Mouse (Mus musculus) CH12.LX (cell line): ENCODE results near the gene Lcn12. TPM values are rescaled to one million over a fixed set of nuclear protein-coding genes. Genes with fewer than 3 reads are reported as not detected.

Experiments
- DNase-seq: peaks from one replicate; pipeline ENCODE4 v3.0.0-alpha.2; 2013; ENCODE audit errors: extremely low read depth
- H3K27ac ChIP-seq: 2 replicates; pipeline ENCODE4 v1.5.1; 2012; ENCODE audit warnings: low read depth, mild to moderate bottlenecking, control low read depth, moderate library complexity; ENCODE audit not compliant: insufficient read depth
- H3K27me3 ChIP-seq: replicated peaks from 2 replicates; pipeline ENCODE3; 2012; ENCODE audit warnings: inconsistent platforms
- H3K36me3 ChIP-seq, 2 experiments: replicated peaks in 1 of 2; 2 replicates each; pipeline versions ENCODE3 to v1.6.1; 2012; ENCODE audit warnings: inconsistent platforms in 1 of 2, low read length in 1 of 2, mild to moderate bottlenecking in 1 of 2, mixed read lengths in 1 of 2, moderate library complexity in 1 of 2; ENCODE audit not compliant: control insufficient read depth in 1 of 2, insufficient read depth in 1 of 2
- H3K4me1 ChIP-seq, 2 experiments: 2 replicates each; pipeline ENCODE4 v1.6.1; 2012; ENCODE audit warnings: inconsistent platforms in 1 of 2, moderate library complexity in 1 of 2; ENCODE audit not compliant: insufficient read depth in 2 of 2, control insufficient read depth in 1 of 2
- H3K4me2 ChIP-seq: 2 replicates; pipeline ENCODE4 v1.6.1; 2012; ENCODE audit warnings: low read depth, mild to moderate bottlenecking, control low read depth; ENCODE audit not compliant: poor library complexity, insufficient read depth, severe bottlenecking
- H3K4me3 ChIP-seq, 3 experiments: fragments of 150-350 bp in 1 of 3; sonication (generic) in 1 of 3; replicated peaks in 1 of 3; 2 replicates each; pipeline versions ENCODE3 to v1.5.1; 2011 to 2012; ENCODE audit warnings: low read depth in 2 of 3, low read length in 2 of 3, mild to moderate bottlenecking in 2 of 3, moderate library complexity in 2 of 3, control low read depth in 1 of 3, improper control_type of control experiment in 1 of 3, inconsistent platforms in 1 of 3, mixed read lengths in 1 of 3; ENCODE audit not compliant: poor library complexity in 1 of 3
- H3K79me2 ChIP-seq: replicated peaks from 2 replicates; pipeline ENCODE4 v1.6.1; 2012; ENCODE audit warnings: mild to moderate bottlenecking, moderate library complexity; ENCODE audit not compliant: control insufficient read depth, poor library complexity, insufficient read depth, severe bottlenecking; ENCODE audit errors: extremely low read depth
- H3K9ac ChIP-seq: 2 replicates; pipeline ENCODE4 v1.6.1; 2012; ENCODE audit warnings: low read depth, mild to moderate bottlenecking, control low read depth, moderate library complexity; ENCODE audit not compliant: insufficient read depth
- H3K9me3 ChIP-seq: replicated peaks from 2 replicates; pipeline ENCODE3; 2012; ENCODE audit warnings: low read length, inconsistent platforms, mixed read lengths
- BHLHE40 ChIP-seq: IDR thresholded peaks from 2 replicates; pipeline ENCODE4 v1.6.1; 2011; ENCODE audit warnings: mild to moderate bottlenecking, low read depth, low read length, improper control_type of control experiment
- CHD1 ChIP-seq: IDR thresholded peaks from 2 replicates; pipeline ENCODE4 v1.6.1; 2012; ENCODE audit warnings: low read depth, low read length, improper control_type of control experiment, inconsistent platforms
- CHD2 ChIP-seq: IDR thresholded peaks from 2 replicates; pipeline ENCODE4 v1.6.1; 2011; ENCODE audit warnings: low read length, improper control_type of control experiment
- CTCF ChIP-seq, 2 experiments: IDR thresholded peaks in 1 of 2; conservative IDR thresholded peaks in 1 of 2; 2 replicates each; pipeline ENCODE4 v1.5.1; 2011 to 2012; ENCODE audit warnings: low read depth in 2 of 2, low read length in 2 of 2, improper control_type of control experiment in 1 of 2, inconsistent platforms in 1 of 2, mild to moderate bottlenecking in 1 of 2, moderate library complexity in 1 of 2
- E2F4 ChIP-seq: IDR thresholded peaks from 2 replicates; pipeline ENCODE4 v1.6.1; 2011; ENCODE audit warnings: low read depth, low read length, improper control_type of control experiment; ENCODE audit not compliant: insufficient replicate concordance
- ELF1 ChIP-seq: IDR thresholded peaks from 2 replicates; pipeline ENCODE4 v1.6.1; 2014; ENCODE audit warnings: low read depth, mild to moderate bottlenecking, inconsistent platforms, low read length, improper control_type of control experiment
- EP300 ChIP-seq: IDR thresholded peaks from 2 replicates; pipeline ENCODE4 v1.6.1; 2011; ENCODE audit warnings: low read length, improper control_type of control experiment
- ETS1 ChIP-seq: conservative IDR thresholded peaks from 2 replicates; pipeline ENCODE4 v1.6.1; 2012; ENCODE audit warnings: low read depth, mild to moderate bottlenecking, inconsistent platforms, low read length, improper control_type of control experiment, moderate library complexity
- GABPA ChIP-seq: IDR thresholded peaks from 2 replicates; pipeline ENCODE4 v1.6.1; 2012; ENCODE audit warnings: low read depth, low read length, improper control_type of control experiment, inconsistent platforms; ENCODE audit not compliant: insufficient replicate concordance
- HCFC1 ChIP-seq: IDR thresholded peaks from 2 replicates; pipeline ENCODE4 v1.6.1; 2012; ENCODE audit warnings: low read depth, mild to moderate bottlenecking, inconsistent platforms, low read length, improper control_type of control experiment
- JUN ChIP-seq: IDR thresholded peaks from 2 replicates; pipeline ENCODE4 v1.6.1; 2011; ENCODE audit warnings: low read depth, mild to moderate bottlenecking, low read length, improper control_type of control experiment, moderate library complexity; ENCODE audit not compliant: insufficient read depth
- JUND ChIP-seq: conservative IDR thresholded peaks from 2 replicates; pipeline ENCODE4 v1.6.1; 2011; ENCODE audit warnings: low read depth, low read length, improper control_type of control experiment
- KAT2A ChIP-seq: IDR thresholded peaks from 2 replicates; pipeline ENCODE4 v1.6.1; 2012; ENCODE audit warnings: low read length, improper control_type of control experiment, inconsistent platforms; ENCODE audit not compliant: insufficient replicate concordance
- MAFK ChIP-seq: IDR thresholded peaks from 2 replicates; pipeline ENCODE4 v1.6.1; 2011; ENCODE audit warnings: low read length, improper control_type of control experiment; ENCODE audit not compliant: insufficient replicate concordance
- MAZ ChIP-seq: IDR thresholded peaks from 2 replicates; pipeline ENCODE4 v1.6.1; 2012; ENCODE audit warnings: low read depth, mild to moderate bottlenecking, inconsistent platforms, low read length, improper control_type of control experiment, moderate library complexity
- MEF2A ChIP-seq: IDR thresholded peaks from 2 replicates; pipeline ENCODE4 v1.6.1; 2014; ENCODE audit warnings: low read depth, mild to moderate bottlenecking, inconsistent platforms, low read length, improper control_type of control experiment, borderline replicate concordance
- MXI1 ChIP-seq: IDR thresholded peaks from 2 replicates; pipeline ENCODE4 v1.6.1; 2011; ENCODE audit warnings: mild to moderate bottlenecking, low read depth, low read length, improper control_type of control experiment
- MYC ChIP-seq: IDR thresholded peaks from 2 replicates; pipeline ENCODE4 v1.6.1; 2011; ENCODE audit warnings: low read depth, mild to moderate bottlenecking, improper control_type of control experiment, low read length
- NELFE ChIP-seq: IDR thresholded peaks from 2 replicates; pipeline ENCODE4 v1.6.1; 2011; ENCODE audit warnings: low read depth, low read length, improper control_type of control experiment
- NRF1 ChIP-seq: IDR thresholded peaks from 2 replicates; pipeline ENCODE4 v1.6.1; 2014; ENCODE audit warnings: low read depth, mild to moderate bottlenecking, inconsistent platforms, low read length, improper control_type of control experiment, moderate library complexity
- PAX5 ChIP-seq: IDR thresholded peaks from 2 replicates; pipeline ENCODE4 v1.6.1; 2012; ENCODE audit warnings: low read length, inconsistent platforms, mixed read lengths
- RAD21 ChIP-seq: IDR thresholded peaks from 2 replicates; pipeline ENCODE4 v1.6.1; 2011; ENCODE audit warnings: low read depth, mild to moderate bottlenecking, low read length, improper control_type of control experiment, moderate library complexity
- RCOR1 ChIP-seq: conservative IDR thresholded peaks from 2 replicates; pipeline ENCODE4 v1.6.1; 2012; ENCODE audit warnings: low read depth, mild to moderate bottlenecking, inconsistent platforms, low read length, improper control_type of control experiment
- SIN3A ChIP-seq: IDR thresholded peaks from 2 replicates; pipeline ENCODE4 v1.6.1; 2012; ENCODE audit warnings: low read length, improper control_type of control experiment, inconsistent platforms
- SMC3 ChIP-seq: IDR thresholded peaks from 2 replicates; pipeline ENCODE4 v1.6.1; 2011; ENCODE audit warnings: low read depth, low read length, improper control_type of control experiment
- UBTF ChIP-seq: IDR thresholded peaks from 2 replicates; pipeline ENCODE4 v1.6.1; 2012; ENCODE audit warnings: low read depth, mild to moderate bottlenecking, inconsistent platforms, low read length, improper control_type of control experiment, moderate library complexity
- USF2 ChIP-seq: conservative IDR thresholded peaks from 2 replicates; pipeline ENCODE4 v1.6.1; 2011; ENCODE audit warnings: low read depth, low read length, improper control_type of control experiment
- ZC3H11A ChIP-seq: IDR thresholded peaks from 2 replicates; pipeline ENCODE4 v1.6.1; 2012; ENCODE audit warnings: low read depth, mild to moderate bottlenecking, inconsistent platforms, low read length, improper control_type of control experiment
- ZMIZ1 ChIP-seq: IDR thresholded peaks from 2 replicates; pipeline ENCODE4 v1.6.1; 2012; ENCODE audit warnings: low read depth, mild to moderate bottlenecking, inconsistent platforms, low read length, improper control_type of control experiment
- ZNF384 ChIP-seq: IDR thresholded peaks from 2 replicates; pipeline ENCODE4 v1.6.1; 2012; ENCODE audit warnings: low read depth, low read length, improper control_type of control experiment, inconsistent platforms
- dilution Hi-C: fragments of 300-500 bp; cut with MboI; formaldehyde crosslinking; loops from 2 replicates; pipeline ENCODE4 v1.14.3; 2020; ENCODE audit warnings: low sequenced_read_pairs; ENCODE audit not compliant: extremely low pct_unique_long_range_greater_than_20kb, extremely low pct_ligation_motif_present
- in situ Hi-C: fragments of 300-500 bp; cut with MboI; formaldehyde crosslinking; loops from 3 replicates; pipeline ENCODE4 v1.14.3; 2019; ENCODE audit warnings: low sequenced_read_pairs, low pct_ligation_motif_present, low pct_unique_long_range_greater_than_20kb, mixed read lengths
- polyA plus RNA-seq: library from polyadenylated mRNA; unstranded; fragments of >175 nt; gene quantifications from 2 replicates; pipeline ENCODE4 v1.2.1, GENCODE M21; 2012; ENCODE audit warnings: low read depth; ENCODE audit not compliant: insufficient read length
- total RNA-seq, 2 experiments: library from RNA; depleted of rRNA; stranded (reverse); fragments of 300-350 nt in 1 of 2; fragments of >200 nt in 1 of 2; gene quantifications; 2 replicates each; pipeline ENCODE4 v1.2.3; 2012 to 2014

The Lcn12 gene
- total and polyA plus RNA-seq, 3 experiments: not detected

- H3K27me3 ChIP-seq: no peaks in the 10 kb centered on the region
- TF ChIP-seq E2F4: no peak
- no peak for TF ChIP-seq MXI1
- TF ChIP-seq KAT2A: no peak
- no peak for TF ChIP-seq MYC
- TF ChIP-seq CHD2: no peak
- no peak for TF ChIP-seq HCFC1
- no peak for TF ChIP-seq JUN
- TF ChIP-seq EP300: no peak
- no peak for TF ChIP-seq PAX5
- no peak for TF ChIP-seq UBTF
- no peak for TF ChIP-seq ETS1
- no peak for TF ChIP-seq ZNF384
- TF ChIP-seq MEF2A: no peak
- peak; percentile 87 for TF ChIP-seq RAD21
- TF ChIP-seq NRF1: peak; percentile 14; the same call in 1 of the 2 replicates
- no peak for TF ChIP-seq MAZ
- TF ChIP-seq CHD1: no peak
- no peak for TF ChIP-seq MAFK
- no peak for TF ChIP-seq SIN3A
- TF ChIP-seq SMC3: peak; percentile 85
- TF ChIP-seq ZMIZ1: no peak
- TF ChIP-seq GABPA: no peak
- peak; percentile 19 to 87; a peak in 3 of 4 replicates for TF ChIP-seq CTCF (conservative IDR thresholded peaks at IDR 0.05 in 1 of 2, IDR thresholded peaks at IDR 0.05 in 1 of 2; ENCODE audit: low read depth in 2 of 2, low read length in 2 of 2)
- peak; percentile 66 for TF ChIP-seq ZC3H11A
- TF ChIP-seq NELFE: peak; percentile 30; the same call in 1 of the 2 replicates
- no peak for TF ChIP-seq JUND
- TF ChIP-seq RCOR1: no peak
- TF ChIP-seq ELF1: no peak
- no peak for TF ChIP-seq USF2
- no peak for TF ChIP-seq BHLHE40
- no peak overlapping the region for H3K4me2 ChIP-seq
- no peak overlapping the region for H3K27ac ChIP-seq
- H3K9me3 ChIP-seq: no peaks in the 10 kb centered on the region
- H3K9ac ChIP-seq: no peak overlapping the region
- H3K79me2 ChIP-seq: no peaks in the 10 kb centered on the region
- peaks cover 5 to 20% of the 10 kb centered on the region in 2 experiments for H3K36me3 ChIP-seq
- DNase-seq: no peak
- in situ Hi-C loops: loop anchor here (5.0 kb wide), 1 partner anchor 42 kb away; no protein-coding TSS in a partner anchor
- dilution Hi-C loops: no loop called here
- no peak overlapping the region for H3K4me3 ChIP-seq
- peaks cover 5 to 6% of the 10 kb centered on the region in 2 experiments; a peak in 2 of 4 replicates for H3K4me1 ChIP-seq
Observed at GRCm38 (mm10) chr2:25509912-25510311, 16.2 kb upstream of the Lcn12 start.
